Mouse (Mus musculus): ENCODE measurements around the gene Amer1.

The Amer1 gene

GRCm38 (mm10) chrX:95444776-95445111 is at the start of gene Amer1:
TSS of gene Amer1 (minus strand) at chrX:95444872.
- peak; percentile 92 to 95 for DNase-seq

DNA sequence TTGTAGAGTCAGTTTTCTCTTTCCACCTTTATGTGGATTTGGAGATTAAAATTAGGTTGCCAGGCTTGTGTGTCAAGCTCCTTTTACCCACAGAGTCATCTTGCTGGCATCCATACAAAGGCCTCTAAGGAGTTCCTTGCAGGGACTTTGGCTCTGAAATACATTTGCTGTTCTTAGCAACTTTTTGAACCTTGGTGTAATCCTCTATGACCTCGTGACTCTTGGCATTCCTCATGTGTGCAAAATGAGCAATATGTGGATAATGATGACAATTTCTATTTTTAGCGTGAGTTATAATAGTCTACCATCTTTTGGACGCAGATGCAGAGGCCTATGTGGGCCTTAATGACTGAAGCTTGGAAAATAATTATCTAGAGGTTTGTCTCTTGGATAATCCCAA is 12.5 kb upstream of the Amer1 start:
- peak; percentile 8 to 20 for DNase-seq

DNA sequence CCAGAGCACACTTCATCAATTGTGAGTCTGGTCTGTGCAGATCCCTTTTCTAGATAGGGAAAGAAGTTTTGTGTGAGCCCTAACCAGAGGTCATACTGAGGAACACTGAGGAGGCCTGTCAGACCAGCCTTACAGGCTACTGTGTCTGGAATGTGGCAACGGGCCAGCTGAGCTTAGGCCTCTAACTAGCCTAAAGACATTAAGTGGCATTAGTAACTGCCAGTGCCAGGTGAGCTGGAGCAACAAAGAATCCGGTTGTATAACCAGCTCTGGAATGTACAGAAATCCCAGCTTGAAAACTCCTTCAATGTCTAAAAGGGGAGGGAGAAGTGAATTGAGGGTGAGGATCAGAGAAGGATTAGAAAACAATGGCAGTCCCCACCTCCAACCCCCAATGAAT is 1.2 kb upstream of the Amer1 start:
- DNase-seq: peak; percentile 85 to 87

- peak; percentile 67 to 70 for DNase-seq
Measured at GRCm38 (mm10) chrX:95445141-95445540, 469 bp upstream of the Amer1 start.

- DNase-seq: peak; percentile 38 to 59
Measured at GRCm38 (mm10) chrX:95443898-95444775, 535 bp downstream of the Amer1 start.

DNA sequence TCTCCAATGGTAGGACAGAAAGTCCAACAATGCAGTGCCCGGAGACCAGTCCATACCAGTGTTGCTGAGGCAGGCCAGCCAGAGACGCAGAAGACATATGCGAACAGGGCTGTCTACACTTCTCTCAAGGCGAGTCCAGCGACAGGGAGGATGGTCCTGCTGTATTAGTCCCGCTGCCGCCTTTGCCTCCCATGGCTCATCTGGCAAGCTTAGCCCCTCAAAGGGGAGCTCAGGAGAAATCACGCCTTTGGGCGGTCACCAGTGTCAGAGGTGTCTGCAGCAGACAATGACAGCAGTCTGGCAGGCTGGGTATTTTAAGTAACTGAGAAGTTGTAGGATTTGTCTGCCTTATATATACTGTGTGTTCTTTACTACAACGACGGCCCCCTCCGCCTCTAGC is 1.3 kb downstream of the Amer1 start:
- no peak for DNase-seq

DNA sequence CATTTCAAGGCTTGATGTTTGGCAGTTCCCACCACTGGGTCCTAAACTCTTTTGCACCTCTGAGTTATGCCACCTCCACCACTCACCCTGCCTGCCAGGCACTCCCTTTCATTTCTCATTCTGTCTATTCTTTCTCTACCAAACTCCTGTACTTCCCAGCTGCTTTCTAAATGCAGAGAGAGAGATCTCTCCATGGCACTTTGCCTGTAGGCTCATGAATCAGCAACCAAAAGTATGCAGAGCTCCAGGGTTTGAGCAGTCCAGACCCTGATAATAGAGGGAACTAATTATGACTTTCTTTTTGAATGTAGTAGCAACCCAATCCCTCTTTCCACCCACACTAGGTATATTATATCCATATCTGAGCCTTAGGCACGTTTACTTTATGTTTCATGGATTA is 2.4 kb downstream of the Amer1 start:
- DNase-seq: no peak

- no peak for DNase-seq
Measured at GRCm38 (mm10) chrX:95441290-95441689, 3.4 kb downstream of the Amer1 start.

- DNase-seq: no peak
Measured at GRCm38 (mm10) chrX:95438491-95438890, 6.2 kb downstream of the Amer1 start.

- DNase-seq: no peak
Measured at GRCm38 (mm10) chrX:95437236-95437635, 7.4 kb downstream of the Amer1 start.

DNA sequence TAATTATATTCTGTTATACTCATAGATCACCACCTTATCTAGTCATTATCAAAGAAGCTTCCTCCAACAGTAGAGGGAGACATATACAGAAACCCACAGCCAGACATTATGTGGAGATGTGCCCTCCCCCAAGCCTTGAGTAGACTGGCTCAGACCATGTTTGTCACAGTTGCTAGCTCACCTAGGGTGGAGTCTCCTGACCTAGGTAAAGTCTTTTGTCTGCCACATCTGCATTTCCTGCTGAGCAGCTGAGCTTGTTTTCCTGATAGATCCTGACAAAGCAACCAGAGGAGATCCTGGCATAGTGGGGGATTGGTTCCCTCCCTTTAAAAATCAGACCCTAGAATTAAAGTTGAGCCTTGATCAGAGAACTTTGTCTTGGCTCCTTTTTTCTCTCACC is 71.6 kb downstream of the Amer1 start:
- DNase-seq: no peak

All from kidney, postnatal 36 days (tissue).